ENCODE assay signal across 14 mouse cellular contexts in the genomic region with DNA sequence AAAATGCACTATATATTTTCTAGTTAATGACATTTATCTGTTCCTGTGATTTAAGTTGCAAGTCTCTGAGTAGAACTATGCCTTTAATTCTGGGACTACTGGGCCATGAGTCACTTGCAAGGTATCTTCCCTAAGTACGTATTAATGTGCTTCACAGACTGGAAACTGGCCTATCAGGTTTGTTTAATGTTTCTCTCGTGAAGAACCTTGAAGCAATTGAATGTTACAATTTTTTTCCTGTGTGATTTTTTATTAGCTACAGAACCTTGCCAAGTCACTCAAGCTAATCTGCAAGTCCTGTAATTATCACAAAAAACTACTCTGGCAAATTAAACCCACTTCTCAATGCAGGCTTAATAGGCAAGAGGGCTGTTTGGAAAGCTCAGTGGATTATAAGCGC. TPM values are rescaled to one million over a fixed set of nuclear protein-coding genes. Genes with fewer than 3 reads are reported as not detected.
A peak's percentile ranks its signal among the peaks of the same experiment; 100 is the strongest.
DNase-seq lines count a peak whose midpoint lies in the region; ATAC-seq and TF ChIP-seq lines count a peak whose summit lies in the region.
"Had no signal": no experiment of that assay in that cellular context is flagged by ENCODE, and none has a peak within 500 bp of the region (broad histone marks: within the 10 kb centered on the region; RNA-seq: fewer than 3 reads in every experiment).

No protein-coding gene starts in this region.

- peak overlapping the region; percentile 15; the same call in 1 of the 2 replicates for H3K27ac ChIP-seq in kidney, adult 2 months (ENCODE audit: insufficient read depth, low read depth, low read length)
- peak overlapping the region; percentile 57; the same call in 1 of the 2 replicates for H3K27ac ChIP-seq in lung, postnatal 0 days (ENCODE audit: low read length)
- H3K27ac ChIP-seq: forebrain, embryonic 15.5 days; hindbrain, embryonic 12.5 days; limb, embryonic 12.5 days had no signal

- no peaks in the 10 kb centered on the region for H3K27me3 ChIP-seq in kidney, adult 2 months (replicated peaks; ENCODE audit: control insufficient read depth, insufficient read depth, low read length)
- no peaks in the 10 kb centered on the region for H3K27me3 ChIP-seq in lung, postnatal 0 days (replicated peaks; ENCODE audit: insufficient read depth, low read length)
- no peaks in the 10 kb centered on the region for H3K27me3 ChIP-seq in Patski
- H3K27me3 ChIP-seq: forebrain, embryonic 15.5 days; hindbrain, embryonic 12.5 days; limb, embryonic 12.5 days had no signal

- CTCF ChIA-PET in Patski (lab: Charles Lee), result interaction anchor here (0.6 to 3.6 kb wide), 10 partner anchors 9 to 339 kb away, joined by 3 to 24 read pairs (median 4); no protein-coding TSS in a partner anchor

- POLR2A ChIA-PET in Patski (lab: Charles Lee), result interaction anchor here (0.6 to 0.9 kb wide), 2 partner anchors 42 to 70 kb away, joined by 3 read pairs; no protein-coding TSS in a partner anchor

- no peak overlapping the region for H3K4me3 ChIP-seq in kidney, adult 2 months (ENCODE audit: insufficient read depth, low read depth, low read length)
- H3K4me3 ChIP-seq in lung, postnatal 0 days (ENCODE audit: low read depth, low read length), result peak overlapping the region; percentile 15; the same call in 1 of the 2 replicates
- no peak overlapping the region for H3K4me3 ChIP-seq in lung, adult 2 months (replicated peaks; ENCODE audit: extremely low read depth, low read depth, low read length)
- H3K4me3 ChIP-seq: forebrain, embryonic 15.5 days; hindbrain, embryonic 12.5 days; limb, embryonic 12.5 days had no signal

- no peak overlapping the region for H3K9ac ChIP-seq in lung, postnatal 0 days (replicated peaks; ENCODE audit: low read depth)
- H3K9ac ChIP-seq: forebrain, embryonic 15.5 days; hindbrain, embryonic 12.5 days; limb, embryonic 12.5 days had no signal

- no peaks in the 10 kb centered on the region for H3K36me3 ChIP-seq in kidney, adult 2 months (ENCODE audit: control insufficient read depth, insufficient read depth, low read length)
- no peaks in the 10 kb centered on the region for H3K36me3 ChIP-seq in lung, postnatal 0 days (ENCODE audit: insufficient read depth, low read length)
- H3K36me3 ChIP-seq: forebrain, embryonic 15.5 days; heart, embryonic 10.5 days; hindbrain, embryonic 12.5 days; limb, embryonic 12.5 days had no signal

- peak; percentile 66 for ATAC-seq in lung, postnatal 0 days
- peak; percentile 86 for ATAC-seq in Patski
- ATAC-seq: forebrain, embryonic 15.5 days had no signal

- in situ Hi-C loops in Patski (cut with MboI; ENCODE audit: low pct_unique_long_range_greater_than_20kb), result no loop called here

- WGBS in kidney, adult 2 months, result 42% methylated on average over 3 of the region's 3 CpGs
- WGBS in lung, postnatal 0 days, result 40% methylated on average over 3 of the region's 3 CpGs
- 56% methylated on average over 3 of the region's 3 CpGs for WGBS in lung, adult 2 months

- H3K9me3 ChIP-seq in lung, postnatal 0 days (ENCODE audit: low read length), result no peaks in the 10 kb centered on the region
- H3K9me3 ChIP-seq: forebrain, embryonic 15.5 days; heart, embryonic 10.5 days; hindbrain, embryonic 12.5 days; limb, embryonic 12.5 days had no signal

- peak; percentile 61 for DNase-seq in kidney, adult 2 months
- DNase-seq in kidney, postnatal 25 days, result no peak
- DNase-seq in lung, postnatal 0 days (ENCODE audit: low spot score), result peak; percentile 85
- no peak for DNase-seq in lung, adult 2 months
- peak; percentile 71 for DNase-seq in Patski (ENCODE audit: low read depth, low spot score)
- DNase-seq in lung, postnatal 25 days (ENCODE audit: low spot score), result peak; percentile 46
- no peak for DNase-seq in left cerebral cortex, adult 8-10 months (ENCODE audit: low spot score in 2 of 2)
- DNase-seq in thymus, postnatal 10 days (ENCODE audit: low spot score in 2 of 2), result no peak
- DNase-seq: layer of hippocampus, postnatal 36 days; thymus, adult 18-20 months had no signal

- peaks cover 11% of the 10 kb centered on the region for H3K4me1 ChIP-seq in kidney, adult 2 months (ENCODE audit: control insufficient read depth, insufficient read depth, low read length)
- H3K4me1 ChIP-seq in lung, postnatal 0 days (ENCODE audit: insufficient read depth, low read depth, low read length), result peaks cover 9% of the 10 kb centered on the region; the same call in 1 of the 2 replicates
- no peaks in the 10 kb centered on the region for H3K4me1 ChIP-seq in lung, adult 2 months (ENCODE audit: control insufficient read depth, insufficient read depth, low read length)
- H3K4me1 ChIP-seq: hindbrain, embryonic 12.5 days; limb, embryonic 12.5 days had no signal

- TF ChIP-seq EP300 in lung, postnatal 0 days (IDR thresholded peaks at IDR 0.05), result peak; percentile 45; the same call in 1 of the 2 replicates

- peak overlapping the region; percentile 48 for H3K4me2 ChIP-seq in lung, postnatal 0 days (replicated peaks; ENCODE audit: low read depth, low read length)
- H3K4me2 ChIP-seq: forebrain, embryonic 15.5 days; hindbrain, embryonic 12.5 days; limb, embryonic 12.5 days had no signal

- TF ChIP-seq CTCF in kidney, adult 2 months (conservative IDR thresholded peaks at IDR 0.05; ENCODE audit: insufficient read depth, insufficient read length, low read depth, low read length), result no peak
- TF ChIP-seq CTCF in lung, postnatal 0 days (IDR thresholded peaks at IDR 0.05), result no peak
- no peak for TF ChIP-seq CTCF in lung, adult 2 months (IDR thresholded peaks at IDR 0.05; ENCODE audit: insufficient read depth, low read length)
- TF ChIP-seq CTCF in Patski (IDR thresholded peaks at IDR 0.05), result no peak

- TF ChIP-seq POLR2A in kidney, adult 2 months (IDR thresholded peaks at IDR 0.05; ENCODE audit: low read depth, low read length), result no peak
- no peak for TF ChIP-seq POLR2A in lung, adult 2 months (IDR thresholded peaks at IDR 0.05; ENCODE audit: borderline replicate concordance, extremely low read depth, low read depth, low read length)

RNA-seq across cellular contexts. Expression of gene Jade1, which starts 33.8 kb away (rescaled TPM):
- polyA plus RNA-seq in kidney, adult 2 months (2012; rRNA removed), result 29.9 and 30.2 TPM in 2 replicates
- 6.0 and 7.7 TPM in 2 replicates for polyA plus RNA-seq in lung, postnatal 0 days (2015; fragmentation: Nextera tagmentation; extraction: Ambion mirVana)
- polyA plus RNA-seq in lung, adult 2 months (2012; rRNA removed), result 13.2 and 14.3 TPM in 2 replicates
- polyA plus RNA-seq in Patski (2021), result 48.1 TPM
- 10 to 100 TPM; 46.6 to 57.7 (median 50.1) TPM for total RNA-seq in left cerebral cortex, adult 8-10 months (2022)

Comparison
In these comparisons a context has a peak if more than half of its experiments do, and no peak if none do; other contexts are left out.
1. DNase-seq: peak in kidney, adult 2 months (single experiment), lung, postnatal 0 days (single experiment), Patski (single experiment) and lung, postnatal 25 days (single experiment); none in kidney, postnatal 25 days (0 of 2), lung, adult 2 months (single experiment), left cerebral cortex, adult 8-10 months (0 of 2) and thymus, postnatal 10 days (0 of 2).